Mouse (Mus musculus) cerebellum, adult 2 months (tissue): ENCODE measurements around the gene Actr2. TPM values are rescaled to one million over a fixed set of nuclear protein-coding genes. Genes with fewer than 3 reads are reported as not detected.

Experiments used
- DNase-seq, 2 experiments: peaks; one replicate each; pipeline ENCODE4 v3.0.0; 2021
- H3K27ac ChIP-seq: fragments of 200-500 bp; 2 replicates; pipeline ENCODE4 v1.5.1; 2012; ENCODE audit warnings: low read length, control low read depth, inconsistent platforms; ENCODE audit not compliant: insufficient read depth
- H3K27me3 ChIP-seq: fragments of 200-500 bp; 2 replicates; pipeline ENCODE4 v1.6.1; 2012; ENCODE audit warnings: inconsistent platforms, mild to moderate bottlenecking, low read length, moderate library complexity; ENCODE audit not compliant: control insufficient read depth, insufficient read depth
- H3K4me1 ChIP-seq: fragments of 200-500 bp; 2 replicates; pipeline ENCODE4 v1.6.1; 2011; ENCODE audit warnings: low read length; ENCODE audit not compliant: control insufficient read depth, insufficient read depth
- H3K4me3 ChIP-seq: fragments of 200-500 bp; replicated peaks from 2 replicates; pipeline ENCODE3; 2011; ENCODE audit warnings: mild to moderate bottlenecking, low read depth, low read length, control low read depth; ENCODE audit not compliant: insufficient read depth
- CTCF ChIP-seq: fragments of 200-500 bp; IDR thresholded peaks from 2 replicates; pipeline ENCODE4 v1.5.1; 2011; ENCODE audit warnings: low read depth, mild to moderate bottlenecking, control low read depth, low read length, moderate library complexity, borderline replicate concordance; ENCODE audit not compliant: insufficient read depth
- POLR2A ChIP-seq: fragments of 200-500 bp; IDR thresholded peaks from 2 replicates; pipeline ENCODE4 v1.6.1; 2011; ENCODE audit warnings: low read length, control low read depth, borderline replicate concordance; ENCODE audit not compliant: insufficient read depth
- WGBS: fragments of 180-500 bp; shearing (Covaris S2); methylation state at CpG from one replicate; pipeline ENCODE4 v1.1.7; 2018; 5-methylcytosine and 5-hydroxymethylcytosine counted together
- polyA plus RNA-seq: library from polyadenylated mRNA; depleted of rRNA; stranded (reverse); fragments of >200 nt; gene quantifications from 2 replicates; pipeline ENCODE4 v1.2.3, GENCODE M21; 2012; rRNA removed

Actr2 gene
- polyA plus RNA-seq, 1 experiment: 105 TPM

DNA sequence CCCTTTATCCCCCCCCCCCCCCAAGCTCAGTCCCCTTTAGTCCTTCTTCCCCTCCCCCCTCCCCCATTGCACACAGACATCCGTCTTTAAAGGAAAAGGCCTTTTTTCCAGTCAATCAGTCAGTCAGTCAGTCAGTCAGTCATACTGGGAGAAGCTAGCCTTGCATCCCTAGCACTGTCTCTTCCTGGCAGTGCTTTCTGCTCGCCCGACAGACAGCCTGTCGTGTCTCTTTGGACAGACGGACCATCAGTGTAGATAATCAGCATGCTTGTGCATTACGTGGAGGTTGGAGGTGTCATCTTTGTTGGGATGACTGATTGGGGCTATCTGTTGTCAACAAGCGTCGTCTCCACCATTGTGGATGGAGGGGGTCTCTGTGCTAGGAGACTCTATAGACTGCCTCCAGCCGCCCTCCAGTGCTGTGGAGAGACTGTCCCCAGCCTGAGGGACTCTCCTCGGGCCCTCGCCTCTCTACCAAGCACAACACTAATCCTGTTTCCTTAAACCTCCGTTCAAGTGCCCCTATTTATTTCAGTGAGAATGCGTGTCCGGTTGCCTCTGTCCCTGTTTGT lies 89.7 kb downstream of the Actr2 start:
- no peaks in the 10 kb centered on the region for H3K27me3 ChIP-seq
- no peak for DNase-seq
- 88% methylated on average over 14 of the region's 14 CpGs for WGBS
- no peaks in the 10 kb centered on the region for H3K4me1 ChIP-seq
- no peak overlapping the region for H3K4me3 ChIP-seq
- TF ChIP-seq CTCF (no peak), POLR2A (no peak)
- no peak overlapping the region for H3K27ac ChIP-seq

- TF ChIP-seq CTCF: no peak
- no peak for TF ChIP-seq POLR2A
- Histone ChIP-seq H3K4me1 (no peaks in the 10 kb centered on the region), H3K27me3 (no peaks in the 10 kb centered on the region), H3K27ac (no peak overlapping the region), H3K4me3 (no peak overlapping the region)
- DNase-seq: no peak
- 87% methylated on average over 2 of the region's 2 CpGs for WGBS
These were observed 90.3 kb downstream of the Actr2 start for GRCm38 (mm10) chr11:20022462-20022861.

- WGBS: 98% methylated on average over 35 of the region's 35 CpGs
- TF ChIP-seq POLR2A: no peak
- TF ChIP-seq CTCF: no peak
- H3K27me3 ChIP-seq: no peaks in the 10 kb centered on the region
These were observed 92.0 kb downstream of the Actr2 start for GRCm38 (mm10) chr11:20020720-20021119.

GRCm38 (mm10) chr11:20018905-20019304 lies 93.8 kb downstream of the Actr2 start:
- TF ChIP-seq POLR2A (no peak), CTCF (no peak)
- H3K27me3 ChIP-seq: no peaks in the 10 kb centered on the region
- H3K4me1 ChIP-seq: no peaks in the 10 kb centered on the region
- H3K27ac ChIP-seq: no peak overlapping the region
- 99% methylated on average over 2 of the region's 2 CpGs for WGBS
- no peak overlapping the region for H3K4me3 ChIP-seq
- no peak for DNase-seq

More at GRCm38 (mm10) chr11:20020720-20021119, 92.0 kb downstream of the Actr2 start:
- no peak overlapping the region for H3K4me3 ChIP-seq
- no peaks in the 10 kb centered on the region for H3K4me1 ChIP-seq
- no peak overlapping the region for H3K27ac ChIP-seq
- no peak for DNase-seq

DNA sequence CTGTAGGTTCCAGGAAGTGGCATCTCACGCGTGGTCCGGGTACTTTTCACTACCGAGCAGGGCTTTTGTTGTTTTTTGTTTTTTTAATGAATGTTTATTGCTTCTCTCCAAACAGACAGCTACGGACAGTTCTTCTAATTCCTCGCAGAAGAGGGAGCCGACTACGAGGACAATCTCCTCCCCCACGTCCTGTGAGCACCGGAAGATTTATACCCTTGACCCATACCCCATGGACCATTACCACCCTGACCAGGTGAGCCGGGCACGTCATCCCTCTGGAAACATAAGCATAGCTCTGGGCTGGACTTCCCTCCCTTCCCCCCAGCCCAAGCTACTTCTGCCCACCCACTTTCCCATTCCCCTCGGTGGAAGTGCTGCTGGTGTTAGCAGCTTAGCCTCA lies 94.8 kb downstream of the Actr2 start:
- Histone ChIP-seq H3K27me3 (no peaks in the 10 kb centered on the region), H3K27ac (no peak overlapping the region), H3K4me1 (no peaks in the 10 kb centered on the region), H3K4me3 (no peak overlapping the region)
- TF ChIP-seq CTCF (no peak), POLR2A (no peak)
- 96% methylated on average over 13 of the region's 13 CpGs for WGBS
- no peak for DNase-seq

DNA sequence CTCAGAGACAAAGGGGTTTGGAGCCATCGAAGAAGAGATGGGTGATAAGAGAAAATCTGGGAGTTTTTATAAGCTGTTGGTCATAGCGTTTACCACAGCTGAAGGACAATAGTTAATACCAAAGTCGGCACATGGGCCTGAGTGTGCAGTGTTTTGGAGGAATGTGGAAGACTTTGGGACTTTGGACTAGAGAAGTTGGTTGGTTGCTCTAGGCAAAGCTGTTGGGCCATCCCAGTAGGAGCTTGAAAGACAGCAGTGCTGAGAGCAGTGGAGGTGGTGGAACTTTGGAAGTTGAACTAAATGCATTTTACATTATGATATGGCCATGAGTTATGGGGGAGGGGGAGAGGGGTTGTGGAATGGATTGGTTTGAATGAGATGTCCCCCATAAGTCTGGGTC lies 99.3 kb downstream of the Actr2 start:
- no peak overlapping the region for H3K27ac ChIP-seq
- no peak for TF ChIP-seq POLR2A
- H3K4me1 ChIP-seq: peaks cover 13% of the 10 kb centered on the region
- no peak for DNase-seq
- 93% methylated on average over 3 of the region's 3 CpGs for WGBS
- H3K4me3 ChIP-seq: no peak overlapping the region
- no peaks in the 10 kb centered on the region for H3K27me3 ChIP-seq

Other genes starting within 250 kb of the Actr2 start
- 40.3 and 40.6 TPM in 2 replicates for gene Spred2, start 188.5 kb downstream of the Actr2 start, polyA plus RNA-seq
- gene Rab1a, start 88.5 kb upstream of the Actr2 start, polyA plus RNA-seq: 191 and 197 TPM in 2 replicates
- gene Cep68, start 136.5 kb upstream of the Actr2 start, polyA plus RNA-seq: 12.6 and 12.9 TPM in 2 replicates
- gene Slc1a4, start 219.8 kb upstream of the Actr2 start, polyA plus RNA-seq: 15.9 and 18.6 TPM in 2 replicates